Mouse (Mus musculus): Measurements from ENCODE around the gene Eps15. TPM values are rescaled to one million over a fixed set of nuclear protein-coding genes. Genes with fewer than 3 reads are reported as not detected.
A peak's percentile ranks its signal among the peaks of the same experiment; 100 is the strongest.

Eps15 gene
- total RNA-seq, 2 experiments from 2014 or later: 36.5 to 60.4 TPM

- 0 out of 2 replicates have a peak, but pooled peaks have one; percentile 8 for ATAC-seq (replicated peaks; ENCODE audit: poor library complexity)
Observed at GRCm38 (mm10) chr4:109267452-109267851, 12.6 kb upstream of the Eps15 start.

DNA sequence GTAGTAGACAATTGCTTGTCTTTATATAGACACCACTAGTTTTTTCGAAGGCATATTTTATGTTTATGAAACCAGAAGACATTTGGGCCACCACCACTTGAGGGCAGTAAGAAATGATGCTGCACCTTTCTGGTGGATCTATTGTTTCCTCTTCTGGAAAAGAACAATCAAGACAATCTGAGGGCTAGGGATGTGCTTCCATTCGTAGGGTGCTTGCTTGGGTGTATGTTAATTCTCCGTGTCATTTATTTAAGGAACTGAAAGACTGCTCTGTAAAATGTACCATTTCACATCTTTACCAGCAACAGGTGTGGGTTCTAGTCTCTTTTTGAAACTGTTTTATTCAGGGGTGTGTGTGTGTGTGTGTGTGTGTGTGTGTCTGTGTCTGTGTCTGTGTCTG is 11.2 kb upstream of the Eps15 start:
- no peak for ATAC-seq (replicated peaks; ENCODE audit: poor library complexity)

- ATAC-seq (replicated peaks; ENCODE audit: poor library complexity): peak; percentile 82
Observed at GRCm38 (mm10) chr4:109271803-109272202, 8.3 kb upstream of the Eps15 start.

DNA sequence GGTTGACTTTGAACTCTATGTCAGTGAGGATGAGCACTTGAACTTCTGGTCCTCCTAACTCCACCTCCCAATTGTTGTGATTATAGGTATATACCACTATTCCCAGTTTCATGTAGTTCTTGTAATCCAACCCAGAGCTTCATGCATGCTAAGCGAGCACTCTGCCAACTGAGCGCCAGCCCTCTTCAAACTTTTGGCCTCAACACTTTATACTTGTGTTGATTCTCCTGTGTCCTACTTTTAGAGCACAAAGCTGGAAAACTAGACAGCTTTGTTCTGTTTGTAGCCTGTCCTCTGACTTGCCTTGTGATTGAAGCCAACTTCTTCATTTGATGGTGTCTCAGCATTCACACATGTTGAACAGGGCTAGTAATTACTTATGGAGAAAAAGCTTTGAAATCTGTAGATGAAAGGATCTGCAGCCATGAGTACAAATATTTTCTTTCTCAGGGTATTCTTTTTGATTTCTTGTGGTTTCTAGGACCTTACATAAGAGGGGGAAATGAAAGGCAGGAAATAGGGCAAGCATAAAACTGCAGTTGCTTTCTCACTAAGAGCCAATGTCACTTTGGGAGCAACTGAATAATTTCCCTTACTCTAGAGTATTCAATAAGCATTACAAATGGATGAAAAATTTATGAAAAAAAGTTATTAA is 6.4 kb upstream of the Eps15 start:
- ATAC-seq (replicated peaks; ENCODE audit: poor library complexity): no peak

- peak; percentile 24 for ATAC-seq (replicated peaks; ENCODE audit: poor library complexity)
Observed at GRCm38 (mm10) chr4:109280459-109281160, 542 bp downstream of the Eps15 start.

DNA sequence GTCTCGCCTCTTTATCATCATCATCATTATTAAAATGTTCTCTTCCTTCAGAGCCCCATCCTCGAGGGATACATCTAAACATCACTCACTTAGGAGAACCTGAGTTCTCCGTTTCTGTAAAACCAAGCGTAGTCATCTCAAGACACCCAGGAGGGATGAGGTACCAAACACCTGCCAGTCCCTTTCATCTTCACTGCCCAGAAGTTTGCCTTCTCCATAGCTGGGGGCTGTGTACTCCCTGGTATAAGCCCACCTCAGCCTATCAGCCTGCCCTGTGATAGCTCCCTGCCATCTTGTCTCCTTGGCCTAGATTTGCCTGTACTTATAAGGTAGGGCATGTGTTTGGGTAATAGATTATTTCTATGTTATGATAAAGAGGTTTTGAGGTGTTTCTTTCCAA is 1.1 kb downstream of the Eps15 start:
- no peak for ATAC-seq (replicated peaks; ENCODE audit: poor library complexity)

DNA sequence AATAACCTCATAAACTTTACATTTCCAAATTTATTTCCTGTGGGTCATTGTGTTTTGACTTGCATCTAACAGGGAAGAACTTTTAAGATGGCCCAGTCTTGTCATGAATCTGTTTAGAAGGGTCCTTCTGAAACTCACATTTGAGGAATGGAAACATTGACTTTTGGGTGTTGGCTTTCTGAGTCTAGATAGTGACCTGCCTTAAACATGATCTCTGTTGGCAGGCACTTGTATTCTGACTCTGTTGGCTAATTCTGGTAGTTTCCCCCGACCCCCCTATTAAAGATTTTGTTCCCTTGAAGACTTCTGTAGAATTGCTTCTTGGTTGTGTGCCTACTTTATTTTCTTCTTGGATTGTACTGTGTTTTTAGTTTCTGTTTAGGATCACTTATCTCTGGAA is 1.9 kb downstream of the Eps15 start:
- no peak for ATAC-seq (replicated peaks; ENCODE audit: poor library complexity)

GRCm38 (mm10) chr4:109294629-109295028 is 14.6 kb downstream of the Eps15 start:
- no peak for ATAC-seq (replicated peaks; ENCODE audit: poor library complexity)

- peak; percentile 58; the same call in 1 of the 2 replicates for ATAC-seq (replicated peaks; ENCODE audit: poor library complexity)
Observed at GRCm38 (mm10) chr4:109296510-109296909, 16.4 kb downstream of the Eps15 start.

DNA sequence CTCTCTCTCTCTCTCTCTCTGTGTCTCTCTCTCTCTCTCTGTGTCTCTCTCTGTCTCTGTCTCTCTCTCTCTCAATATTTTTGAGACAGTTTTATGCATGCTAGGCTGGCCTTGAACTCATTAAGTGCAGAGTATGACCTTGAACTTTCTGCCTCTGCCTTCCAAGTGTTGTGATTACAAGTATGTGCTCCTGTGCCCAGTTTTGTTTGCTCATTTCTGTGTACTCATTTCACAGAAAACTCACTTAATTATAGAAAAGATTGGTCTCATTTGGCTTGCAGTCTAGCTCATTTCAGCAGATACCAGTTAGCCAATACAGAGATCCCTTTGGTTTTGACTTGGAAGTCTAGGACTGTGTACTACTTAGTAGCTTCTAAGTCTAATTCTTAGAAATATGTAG is 19.1 kb downstream of the Eps15 start:
- no peak for ATAC-seq (replicated peaks; ENCODE audit: poor library complexity)

- no peak for ATAC-seq (replicated peaks; ENCODE audit: poor library complexity)
Observed at GRCm38 (mm10) chr4:109316941-109317894, 37.1 kb downstream of the Eps15 start.

DNA sequence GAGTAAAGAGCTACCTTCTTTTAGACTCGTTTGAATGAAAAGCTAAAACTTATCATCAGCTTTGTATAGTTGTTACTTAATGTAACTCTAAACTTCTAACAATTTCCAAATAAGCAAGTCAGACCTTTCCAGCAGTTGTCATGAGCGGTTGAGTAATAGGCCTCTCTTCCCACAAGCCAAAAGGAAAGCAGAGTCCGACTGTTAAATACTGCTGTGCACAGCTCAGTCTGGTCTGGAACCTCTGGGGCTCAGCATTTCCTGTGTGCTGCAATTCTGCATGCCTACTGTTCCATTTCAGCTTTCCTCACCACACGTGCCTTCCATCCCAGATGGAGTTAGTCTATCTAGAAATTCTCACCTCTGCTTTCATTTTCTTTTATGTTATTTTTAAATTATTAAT is 56.7 kb downstream of the Eps15 start:
- peak; percentile 92 for ATAC-seq (replicated peaks; ENCODE audit: poor library complexity)

GRCm38 (mm10) chr4:109341222-109341621 is 61.2 kb downstream of the Eps15 start:
- no peak for ATAC-seq (replicated peaks; ENCODE audit: poor library complexity)

DNA sequence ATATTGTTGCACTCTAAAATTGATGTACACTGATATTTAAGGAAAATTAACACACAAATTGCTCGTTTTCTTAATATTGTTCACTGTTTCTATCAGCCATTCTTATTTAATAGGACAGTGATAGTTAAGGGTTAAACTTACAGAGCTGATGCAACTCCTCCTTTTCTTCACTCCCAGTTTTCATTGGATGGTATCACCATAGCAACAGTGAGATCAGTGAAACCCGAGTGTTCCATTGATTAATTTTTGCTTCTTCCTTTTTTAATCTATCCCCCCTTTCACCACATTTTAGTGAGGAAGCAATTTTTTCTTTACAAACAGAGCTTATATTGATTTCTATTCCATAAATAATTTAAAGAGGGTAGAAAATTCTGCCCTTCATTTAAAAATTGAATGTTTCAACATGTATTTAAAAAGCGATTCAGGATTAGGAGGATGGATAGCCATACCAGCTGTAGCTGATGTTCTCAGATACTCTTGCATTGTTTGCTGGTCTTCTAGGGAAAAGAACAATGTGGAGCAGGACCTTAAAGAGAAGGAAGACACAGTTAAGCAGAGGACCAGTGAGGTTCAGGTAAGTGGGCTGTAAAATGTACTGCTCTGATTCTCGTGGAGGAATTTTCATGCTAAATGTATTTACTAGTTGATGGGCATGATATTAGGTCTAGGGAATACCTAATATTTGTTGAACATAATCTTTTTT is 62.9 kb downstream of the Eps15 start:
- 0 out of 2 replicates have a peak, but pooled peaks have one; percentile 44 for ATAC-seq (replicated peaks; ENCODE audit: poor library complexity)

DNA sequence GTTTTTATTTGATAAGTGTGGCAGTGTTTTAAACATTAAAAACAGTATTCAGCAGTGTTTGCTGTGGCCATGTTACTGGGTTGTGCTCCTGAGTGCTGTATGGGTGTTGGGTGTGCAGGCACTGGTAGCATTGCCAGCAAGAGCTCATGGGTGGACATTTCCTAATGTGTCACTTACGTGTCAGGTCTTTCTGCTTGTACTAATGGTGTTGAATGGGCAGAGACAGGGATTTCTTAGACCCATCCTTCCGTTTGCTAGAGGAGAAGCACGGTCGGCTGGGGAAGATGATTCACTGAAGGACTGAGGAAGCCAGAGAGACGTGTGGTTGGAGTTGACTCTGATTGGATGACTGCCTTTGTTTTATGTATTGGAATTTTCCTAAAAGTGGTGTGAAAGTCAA is 63.8 kb downstream of the Eps15 start:
- no peak for ATAC-seq (replicated peaks; ENCODE audit: poor library complexity)

DNA sequence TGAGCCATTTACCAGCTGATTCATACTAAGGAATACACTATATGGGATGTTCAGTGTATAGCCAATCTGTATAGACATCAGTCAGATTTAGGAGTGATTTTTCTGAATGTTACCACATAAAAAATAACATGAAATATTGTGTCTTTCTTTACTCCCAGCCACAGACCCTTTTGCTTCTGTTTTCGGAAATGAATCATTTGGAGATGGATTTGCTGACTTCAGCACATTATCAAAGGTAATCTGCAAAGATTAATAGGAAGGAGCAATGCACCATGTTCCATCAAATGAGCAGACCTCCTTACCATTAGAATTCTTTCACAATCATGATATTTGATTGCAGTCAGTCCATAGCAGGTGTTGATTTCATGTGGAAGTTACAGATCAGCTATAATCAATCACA is 98.0 kb downstream of the Eps15 start:
- ATAC-seq (replicated peaks; ENCODE audit: poor library complexity): no peak

- ATAC-seq (replicated peaks; ENCODE audit: poor library complexity): no peak
Observed at GRCm38 (mm10) chr4:109382457-109382856, 102.4 kb downstream of the Eps15 start.

DNA sequence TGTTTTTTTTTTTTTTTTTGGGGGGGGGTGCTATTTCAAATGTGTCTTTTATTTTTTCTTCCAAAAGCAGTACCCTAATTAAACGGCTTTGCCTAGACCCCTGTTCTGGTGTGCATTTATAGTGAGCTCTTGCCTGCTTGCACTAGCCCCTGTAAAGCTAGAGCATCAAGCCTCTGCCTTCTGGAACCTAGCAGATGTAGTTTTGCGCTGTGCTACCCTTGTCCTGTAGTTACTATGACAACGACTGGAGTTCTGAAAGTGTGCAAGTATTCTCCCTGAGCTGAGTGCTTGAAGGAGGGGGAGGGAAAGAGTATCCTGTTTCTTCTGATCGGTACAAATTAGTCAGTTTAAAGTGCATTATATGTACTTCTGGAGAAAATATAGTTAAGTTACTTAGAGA is 105.5 kb downstream of the Eps15 start:
- no peak for ATAC-seq (replicated peaks; ENCODE audit: poor library complexity)

- peak; percentile 38 for ATAC-seq (replicated peaks; ENCODE audit: poor library complexity)
Observed at GRCm38 (mm10) chr4:109393229-109393779, 113.2 kb downstream of the Eps15 start.

DNA sequence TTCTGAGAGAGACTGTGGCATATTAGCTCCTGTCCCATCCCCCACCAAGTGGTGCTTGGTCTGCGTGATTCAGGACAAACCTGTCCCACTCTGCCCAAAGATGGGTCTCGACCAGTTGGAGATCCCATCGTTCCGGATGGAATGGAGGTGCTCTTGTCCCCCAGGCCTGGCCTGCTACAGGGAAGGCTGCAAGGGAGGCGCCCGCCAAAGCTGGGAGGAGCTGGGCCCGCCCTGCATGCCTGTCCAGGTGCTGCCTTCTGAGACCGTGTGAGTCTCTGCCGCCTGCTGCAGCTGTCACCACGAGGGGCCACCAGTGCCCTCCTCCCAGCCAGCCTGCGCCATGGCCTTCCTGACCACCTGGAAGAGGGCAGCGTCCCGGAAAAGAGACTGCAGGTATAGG is 113.8 kb downstream of the Eps15 start:
- ATAC-seq (replicated peaks; ENCODE audit: poor library complexity): peak; percentile 73
